Mouse (Mus musculus) effector memory CD4-positive, alpha-beta T cell, adult 5 months (primary cell): ENCODE results near the gene Mcidas. TPM values are rescaled to one million over a fixed set of nuclear protein-coding genes. Genes with fewer than 3 reads are reported as not detected.

Experiments used
- polyA plus RNA-seq: library from polyadenylated mRNA; unstranded; fragments of 100-300 nt; shearing (Covaris generic); gene quantifications from one replicate; pipeline ENCODE4 v1.2.1, GENCODE M21; 2017

Gene Mcidas
- not detected for polyA plus RNA-seq

DNA sequence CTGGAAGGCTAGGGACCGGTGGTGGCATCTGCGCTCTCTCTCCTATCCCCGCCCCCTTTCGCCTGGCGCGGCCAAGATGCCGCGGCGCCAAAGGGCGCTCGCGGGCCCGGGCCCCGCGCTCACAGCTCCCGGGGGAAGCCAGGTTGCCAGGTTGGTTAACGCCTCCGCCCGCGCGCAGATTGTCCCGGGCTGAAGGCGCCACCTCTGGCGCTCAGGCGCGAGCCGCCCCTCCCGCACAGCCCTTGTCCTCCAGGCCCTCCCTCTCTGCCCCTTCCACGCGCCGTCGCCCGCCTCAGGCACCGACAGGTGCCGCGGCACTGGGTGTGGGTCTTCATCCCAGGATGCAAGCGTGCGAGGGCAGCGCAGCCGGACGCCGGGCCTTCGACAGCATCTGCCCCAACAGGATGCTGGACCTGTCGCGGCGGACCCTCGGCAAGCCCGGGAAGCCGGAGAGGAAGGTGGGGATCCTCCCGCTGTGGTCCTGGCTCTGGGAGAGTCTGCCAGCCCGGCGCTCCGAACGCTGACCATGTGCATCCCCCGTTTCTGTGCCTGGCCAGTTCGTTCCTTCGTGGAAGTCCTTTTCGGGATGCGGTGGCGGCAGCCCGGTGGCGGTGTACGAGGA lies at the start of gene Mcidas:
Gene Mcidas (plus strand): TSS at position 315 of the 622 bp plus-strand sequence.

GRCm38 (mm10) chr13:112987532-112987943 lies 6.1 kb upstream of the Mcidas start, which contains the start of gene Ccno:
Gene Ccno (plus strand): TSS chr13:112987802.

DNA sequence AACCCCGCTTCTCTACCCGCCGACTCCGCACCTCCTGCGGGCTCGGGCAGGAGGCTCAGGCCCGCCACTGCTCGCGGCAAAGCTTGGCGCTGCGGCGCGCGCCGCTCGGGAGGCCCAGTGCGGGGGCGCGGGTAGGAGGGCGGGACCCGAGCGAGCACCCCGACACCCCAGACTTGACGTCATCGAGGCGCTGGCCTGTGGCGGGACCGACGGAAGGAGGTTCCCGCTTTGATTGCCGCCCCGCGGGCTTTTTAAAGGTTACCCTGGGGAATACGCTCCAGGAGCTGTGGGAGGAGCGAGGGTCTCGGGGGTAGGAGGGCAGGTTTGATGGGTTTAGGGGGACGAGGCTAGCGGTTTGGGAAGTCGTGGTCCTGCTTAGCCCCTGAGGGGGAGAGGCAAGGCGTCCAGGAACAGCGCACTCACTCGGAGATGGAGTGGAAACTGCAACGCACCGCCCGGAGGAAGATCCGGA lies 41.3 kb downstream of the Mcidas start, which contains the start of gene Cdc20b:
Gene Cdc20b (plus strand): TSS at position 162 of the 472 bp plus-strand sequence.

DNA sequence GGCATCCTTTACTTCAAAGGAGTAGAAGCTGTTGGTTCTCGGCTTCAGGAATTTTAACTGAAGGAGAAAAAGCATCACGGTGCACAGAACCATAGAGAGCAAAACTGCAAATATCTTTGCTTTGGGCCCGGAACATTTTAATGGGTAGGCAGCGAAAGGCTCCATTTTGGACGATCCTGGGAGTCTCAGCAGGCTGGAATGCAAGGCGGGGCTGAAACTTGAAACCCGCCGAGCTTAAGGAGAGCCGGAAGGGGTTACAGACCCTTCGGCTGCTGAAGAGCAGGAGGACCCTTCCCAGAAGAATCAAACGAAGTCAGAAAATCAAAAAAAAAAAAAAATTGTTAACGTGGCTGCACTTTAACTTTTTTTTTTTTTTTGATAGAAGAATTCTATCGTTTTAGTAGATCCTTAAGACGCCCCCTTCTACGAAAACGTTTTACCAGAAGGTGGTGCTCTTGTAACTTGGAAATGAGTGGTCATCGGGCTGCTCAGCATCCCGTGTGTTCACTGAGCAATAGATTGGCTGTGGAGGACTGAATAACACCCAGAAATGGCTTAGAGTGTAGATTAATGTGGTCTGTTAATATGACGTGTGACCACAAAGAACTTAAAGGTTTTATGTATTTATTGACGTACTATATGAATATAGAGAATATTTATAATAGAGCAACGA lies 52.7 kb downstream of the Mcidas start, which contains the start of gene Gpx8:
Gene Gpx8 (minus strand): TSS at position 200 of the 673 bp plus-strand sequence.

Other genes with a start within 250 kb of the Mcidas start
- gene Plpp1, start 193.1 kb upstream of the Mcidas start, polyA plus RNA-seq: 0.64 TPM
- 68.2 TPM for gene Mtrex, start 66.4 kb upstream of the Mcidas start, polyA plus RNA-seq
- gene Dhx29, start 66.4 kb upstream of the Mcidas start, polyA plus RNA-seq: 20.8 TPM
- 2.2 TPM for gene Ccno, start 6.0 kb upstream of the Mcidas start, polyA plus RNA-seq
- not detected for gene Cdc20b, start 41.3 kb downstream of the Mcidas start, polyA plus RNA-seq
- not detected for gene Gpx8, start 52.6 kb downstream of the Mcidas start, polyA plus RNA-seq
- 1.2 TPM for gene Gzma, start 107.1 kb downstream of the Mcidas start, polyA plus RNA-seq
- 6.5 TPM for gene Esm1, start 215.8 kb downstream of the Mcidas start, polyA plus RNA-seq
- gene Gzmk, start 232.1 kb downstream of the Mcidas start, polyA plus RNA-seq: 16.8 TPM